Mouse (Mus musculus): ENCODE measurements around the gene Rhbdf2.

The Rhbdf2 gene

GRCm38 (mm10) chr11:116589020-116589531 lies 37.7 kb downstream of the Rhbdf2 start:
- no peak for DNase-seq (ENCODE audit: low read depth, low spot score)

- DNase-seq (ENCODE audit: low read depth, low spot score) = peak; percentile 85
These were observed 39.8 kb downstream of the Rhbdf2 start for GRCm38 (mm10) chr11:116586801-116587631.

GRCm38 (mm10) chr11:116586310-116586709 lies 40.5 kb downstream of the Rhbdf2 start, which contains the start of gene Aanat:
Gene Aanat (plus strand): TSS chr11:116586432.
- DNase-seq (ENCODE audit: low read depth, low spot score) = peak; percentile 78

DNA sequence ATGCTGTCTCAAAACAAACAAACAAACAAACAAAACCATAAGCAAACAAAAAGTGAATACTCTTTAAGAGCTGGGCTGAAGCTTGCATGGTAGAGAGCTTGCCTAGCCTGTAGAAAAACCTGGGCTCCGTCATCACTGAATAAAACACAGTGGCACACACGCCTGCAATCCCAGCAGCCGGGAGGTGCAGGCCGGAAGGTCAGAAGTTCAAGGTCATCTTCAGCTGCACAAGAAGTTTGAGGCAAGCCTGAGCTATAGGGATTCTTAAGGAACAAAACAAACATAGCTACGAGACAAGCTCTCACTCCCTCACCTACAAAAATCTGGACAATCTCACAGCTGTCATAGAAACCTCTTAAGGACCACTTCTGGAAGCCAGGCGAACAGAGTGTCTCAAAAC lies 41.1 kb downstream of the Rhbdf2 start:
- peak; percentile 84 for DNase-seq (ENCODE audit: low read depth, low spot score)

DNA sequence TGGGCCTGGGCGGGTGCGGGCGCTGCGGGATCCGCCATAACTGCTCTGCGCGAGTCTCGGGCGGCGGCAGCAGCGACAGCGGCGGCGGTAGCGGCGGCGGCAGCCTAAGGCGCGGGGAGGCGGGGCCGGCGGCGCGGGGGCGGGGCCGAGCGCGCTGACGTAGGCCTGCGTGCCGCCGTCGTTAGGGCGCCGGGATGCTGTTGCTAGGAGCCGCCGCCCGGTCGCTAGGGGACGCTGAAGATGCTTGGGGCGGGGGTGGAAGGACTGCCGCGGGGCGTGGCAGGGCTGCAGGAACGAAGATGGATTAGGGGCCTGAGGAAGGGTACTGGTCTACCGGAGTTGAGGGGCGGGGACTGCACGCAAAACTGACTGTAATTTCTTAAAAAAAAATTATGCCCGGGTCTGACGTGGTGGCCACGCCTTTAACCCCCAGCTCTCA lies 45.4 kb downstream of the Rhbdf2 start, which contains the start of gene Ube2o:
Gene Ube2o, minus strand, starts transcription at position 72 of the 439 bp plus-strand sequence.
- DNase-seq (ENCODE audit: low read depth, low spot score) = peak; percentile 92

DNA sequence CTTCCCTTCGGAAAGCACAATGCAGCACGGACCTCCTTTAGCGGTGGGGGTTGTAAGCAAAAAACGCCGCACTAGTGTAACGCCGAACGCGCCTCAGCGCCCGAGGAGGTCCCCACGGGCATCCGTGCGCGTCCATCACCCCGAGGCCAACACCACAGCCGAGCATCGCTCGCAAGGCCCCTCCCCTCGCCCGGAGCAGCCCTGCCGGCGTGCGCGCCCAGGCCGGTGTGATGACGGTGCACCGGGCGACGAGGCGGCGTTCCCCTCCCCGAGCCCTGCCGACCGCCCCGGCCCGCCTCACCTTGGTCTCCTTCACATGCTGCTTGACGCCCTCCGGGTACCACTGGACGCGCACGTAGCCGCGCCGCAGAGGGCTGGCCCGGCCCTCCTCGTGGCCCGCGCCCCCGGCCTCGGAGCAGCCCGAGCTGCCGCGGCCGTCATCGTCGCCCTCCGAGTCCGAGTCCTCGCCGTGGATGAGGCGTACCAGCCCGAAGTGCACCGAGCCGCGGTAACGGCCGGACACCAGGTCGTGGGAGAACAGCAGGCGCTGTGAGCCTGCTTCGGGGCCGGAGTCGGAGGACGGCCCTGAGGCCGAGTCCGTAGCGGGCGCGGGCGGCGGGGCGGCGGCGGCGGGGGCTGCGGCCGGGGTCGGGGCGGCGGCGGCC lies 46.0 kb downstream of the Rhbdf2 start:
- no peak for DNase-seq (ENCODE audit: low read depth, low spot score)

- DNase-seq (ENCODE audit: low read depth, low spot score) = no peak
These were observed 46.7 kb downstream of the Rhbdf2 start for GRCm38 (mm10) chr11:116580031-116580652.

DNA sequence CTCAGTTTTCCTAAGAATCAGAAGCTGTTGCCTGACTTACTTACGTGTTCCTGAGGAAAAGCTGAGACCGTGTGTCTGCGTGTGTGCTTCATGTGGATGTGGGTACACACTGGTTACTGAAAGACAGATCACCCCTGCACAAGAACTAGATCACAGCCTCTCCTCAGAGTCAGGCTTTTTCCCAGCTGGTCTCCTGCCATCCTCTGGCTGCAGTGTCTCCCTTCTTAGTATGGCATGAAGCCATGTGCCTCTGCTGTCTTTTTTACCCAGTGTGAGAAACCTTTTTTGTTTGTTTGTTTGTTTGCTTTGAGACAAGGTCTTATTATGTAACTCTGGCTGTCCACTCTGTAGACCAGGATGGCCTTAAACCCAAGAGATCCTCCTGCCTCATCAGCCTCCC lies 47.5 kb downstream of the Rhbdf2 start:
- DNase-seq (ENCODE audit: low read depth, low spot score) = no peak

DNA sequence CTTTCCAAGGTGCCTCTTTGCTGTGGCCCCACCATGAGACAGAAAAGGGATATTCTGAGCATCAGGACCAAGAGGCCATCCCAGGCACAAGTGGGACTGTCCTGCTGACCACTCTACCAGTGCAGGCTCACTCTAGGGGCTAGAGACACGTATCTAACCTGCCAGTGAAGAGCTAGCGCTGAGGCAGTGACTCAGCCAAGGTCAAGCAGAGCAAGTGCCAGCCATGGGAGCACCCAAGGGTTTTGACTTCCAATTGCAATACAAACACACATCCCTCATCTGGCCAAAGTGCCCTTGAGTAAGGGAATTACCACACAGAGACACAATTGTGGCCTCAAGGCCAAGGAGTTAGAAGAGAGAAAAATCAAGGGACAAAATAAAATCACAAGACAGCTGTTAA lies 51.4 kb downstream of the Rhbdf2 start:
- DNase-seq (ENCODE audit: low read depth, low spot score) = no peak

- DNase-seq (ENCODE audit: low read depth, low spot score) = no peak
These were observed 51.8 kb downstream of the Rhbdf2 start for GRCm38 (mm10) chr11:116574982-116575381.

- DNase-seq (ENCODE audit: low read depth, low spot score) = no peak
These were observed 52.3 kb downstream of the Rhbdf2 start for GRCm38 (mm10) chr11:116574486-116574885.

- no peak for DNase-seq (ENCODE audit: low read depth, low spot score)
These were observed 53.9 kb downstream of the Rhbdf2 start for GRCm38 (mm10) chr11:116572756-116573543.

DNA sequence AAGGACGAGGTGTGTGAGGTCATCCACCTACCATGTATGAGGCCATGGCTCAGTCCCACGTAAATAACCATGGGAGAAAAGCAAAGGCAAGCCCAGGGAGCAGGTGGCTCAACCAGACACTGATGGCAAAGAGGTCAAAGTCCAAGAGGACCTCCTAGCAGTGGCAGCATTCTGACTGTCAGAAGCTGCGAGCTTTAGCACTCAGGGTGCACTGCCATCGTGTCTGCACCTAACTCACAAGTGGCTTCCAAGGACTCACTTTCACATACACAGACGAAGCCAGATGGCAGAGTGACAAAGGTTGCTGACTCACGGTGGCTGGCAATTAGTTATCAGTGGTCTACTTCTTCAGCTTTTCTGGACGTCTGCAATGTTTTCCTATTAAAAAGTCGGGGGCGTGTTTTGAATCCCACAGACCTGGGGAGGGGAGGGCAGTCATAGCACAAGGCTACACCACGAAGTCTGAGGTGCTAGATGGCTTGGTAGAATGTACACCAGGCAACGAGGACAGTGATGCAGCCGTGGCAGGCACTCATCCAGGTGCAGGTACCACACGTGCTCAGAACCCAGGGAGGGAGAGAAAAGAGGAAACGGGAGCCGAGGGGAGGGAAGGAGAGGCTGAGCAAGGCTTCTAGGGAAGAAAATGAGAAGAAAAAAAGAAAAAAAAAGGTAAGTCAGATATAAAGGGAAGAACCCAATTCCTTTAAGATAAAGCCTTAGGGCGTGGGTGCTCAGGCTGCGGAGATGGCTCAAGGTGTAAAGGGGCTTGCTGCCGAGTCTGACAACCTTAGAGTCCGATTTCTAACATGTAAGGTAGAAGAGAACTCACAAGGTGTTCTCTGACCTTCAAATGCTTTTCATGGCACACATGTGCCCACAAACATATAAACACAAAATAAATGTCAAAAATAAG lies 54.8 kb downstream of the Rhbdf2 start:
- no peak for DNase-seq (ENCODE audit: low read depth, low spot score)

DNA sequence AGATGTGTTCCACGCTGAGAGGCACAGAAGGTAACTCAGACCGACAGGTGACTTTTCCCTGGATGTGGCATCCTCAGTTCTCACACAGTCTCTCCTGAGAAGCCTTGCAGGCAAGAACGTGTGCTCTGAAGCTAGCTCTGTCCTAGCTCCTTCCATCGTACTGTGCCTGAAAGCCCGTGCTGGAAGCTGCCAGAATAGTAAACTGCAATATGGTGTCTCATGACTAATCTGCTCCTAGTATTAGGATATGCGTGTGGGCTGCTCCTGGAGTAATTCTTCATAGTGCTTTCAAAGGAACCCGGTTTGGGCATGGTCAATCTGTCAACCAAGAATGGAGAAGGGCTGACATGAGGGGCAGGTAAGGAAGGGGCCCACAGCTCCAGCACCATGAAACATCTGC lies 56.0 kb downstream of the Rhbdf2 start:
- no peak for DNase-seq (ENCODE audit: low read depth, low spot score)

GRCm38 (mm10) chr11:116567531-116567930 lies 59.3 kb downstream of the Rhbdf2 start:
- no peak for DNase-seq (ENCODE audit: low read depth, low spot score)

- no peak for DNase-seq (ENCODE audit: low read depth, low spot score)
These were observed 61.4 kb downstream of the Rhbdf2 start for GRCm38 (mm10) chr11:116565283-116566041.

DNA sequence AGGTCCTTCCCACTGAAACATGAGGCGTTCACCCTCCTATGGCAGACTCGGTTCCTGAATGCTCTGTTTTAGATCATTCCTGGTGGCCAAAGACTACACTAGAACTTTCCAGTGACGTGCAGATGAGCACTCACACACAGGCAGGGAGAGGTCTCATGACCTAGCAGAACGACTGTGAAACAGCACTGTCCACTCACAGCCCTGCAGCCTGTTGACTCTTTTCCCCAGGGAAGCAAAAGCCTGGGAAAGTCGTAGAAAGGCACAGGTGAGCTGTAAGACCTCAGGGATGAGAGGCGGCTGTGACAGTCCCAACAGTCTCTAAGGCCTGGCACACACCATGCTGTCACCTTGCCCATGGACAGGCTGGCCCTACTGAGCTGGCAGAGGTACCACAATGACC lies 70.5 kb downstream of the Rhbdf2 start:
- no peak for DNase-seq (ENCODE audit: low read depth, low spot score)

- DNase-seq (ENCODE audit: low read depth, low spot score) = no peak
These were observed 71.2 kb downstream of the Rhbdf2 start for GRCm38 (mm10) chr11:116555572-116555971.

- peak; percentile 79 for DNase-seq (ENCODE audit: low read depth, low spot score)
These were observed 72.5 kb downstream of the Rhbdf2 start for GRCm38 (mm10) chr11:116554171-116554878.

All from ES-CJ7 (cell line).